Mouse (Mus musculus): ENCODE measurements around the gene Hectd4.
A peak's percentile ranks its signal among the peaks of the same experiment; 100 is the strongest.

Gene Hectd4

DNA sequence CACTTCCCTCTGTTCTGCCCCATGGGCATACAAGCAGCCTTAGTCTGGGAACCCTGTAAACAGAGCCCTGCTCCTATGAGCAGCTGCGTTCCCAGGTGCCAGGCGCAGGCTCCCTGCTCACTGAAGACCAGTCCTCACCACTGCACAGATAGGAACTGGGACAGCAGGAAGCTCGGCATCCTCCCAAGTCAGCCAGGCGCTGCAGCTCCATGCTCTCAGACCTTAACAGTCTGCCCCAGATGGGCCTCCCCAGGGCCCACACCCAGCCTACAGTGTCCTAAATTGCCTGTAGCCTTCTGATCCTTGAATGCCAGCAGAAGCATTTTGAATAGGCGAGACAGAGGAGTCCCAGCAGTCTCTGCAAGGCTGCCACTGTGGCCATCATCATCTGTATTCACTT is 141.7 kb downstream of the Hectd4 start:
- no peak for DNase-seq (ENCODE audit: low spot score)

DNA sequence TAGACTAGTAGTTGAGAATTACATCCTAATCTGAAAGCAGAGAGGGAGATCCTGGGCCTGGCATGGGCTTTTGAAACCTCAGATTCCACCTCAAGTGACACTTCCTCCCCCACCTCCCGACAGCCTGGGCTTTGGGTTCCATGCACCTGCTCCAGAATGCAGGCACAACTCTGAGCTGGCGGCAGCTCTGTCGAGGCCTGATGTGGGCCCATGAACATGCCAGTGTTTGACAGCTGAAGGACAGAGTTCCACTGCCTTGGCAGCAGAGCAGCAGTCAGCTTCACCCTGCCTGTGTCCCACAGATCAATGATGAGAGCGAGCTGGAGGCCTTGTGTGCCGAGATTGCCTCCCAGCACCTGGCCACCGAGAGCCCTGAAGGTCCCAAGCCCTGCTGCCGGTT is 143.4 kb downstream of the Hectd4 start:
- DNase-seq (ENCODE audit: low spot score), result no peak

DNA sequence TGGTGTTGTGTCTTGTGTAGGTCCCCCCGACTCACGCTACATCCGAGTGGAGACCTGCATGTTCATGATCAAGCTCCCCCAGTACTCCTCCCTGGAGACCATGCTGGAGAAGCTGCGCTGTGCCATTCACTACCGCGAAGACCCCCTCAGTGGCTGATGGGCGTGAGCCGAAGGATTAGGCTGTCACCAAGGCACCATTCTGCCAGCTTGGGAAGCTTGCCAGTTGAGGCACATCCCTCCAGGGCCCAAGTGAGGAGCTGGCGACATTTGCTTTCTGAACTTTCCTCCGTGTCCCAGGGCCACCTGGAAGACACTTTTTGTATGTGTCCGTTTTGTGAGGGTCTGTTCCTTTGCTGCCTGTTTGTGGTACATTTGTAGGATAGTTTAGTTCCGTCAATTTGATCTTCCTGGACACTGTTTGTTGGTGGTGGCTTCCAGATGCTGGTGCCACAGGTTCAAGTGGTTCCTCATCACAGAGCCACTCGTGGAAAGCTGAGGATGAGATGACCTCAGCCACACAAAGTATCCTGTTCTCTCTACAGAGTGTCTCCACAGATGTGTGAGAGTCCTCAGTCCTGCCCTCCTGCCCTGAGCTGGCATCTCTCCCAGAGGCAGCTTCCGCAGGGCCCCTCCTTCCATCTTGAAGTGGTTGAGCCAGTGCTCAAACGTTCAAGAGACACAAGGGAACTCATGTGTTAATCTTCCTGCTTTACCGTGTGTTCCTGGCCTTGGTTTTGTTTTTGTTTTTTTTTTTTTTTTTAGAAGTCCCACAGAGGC is 146.6 kb downstream of the Hectd4 start:
- DNase-seq (ENCODE audit: low spot score), result no peak

DNA sequence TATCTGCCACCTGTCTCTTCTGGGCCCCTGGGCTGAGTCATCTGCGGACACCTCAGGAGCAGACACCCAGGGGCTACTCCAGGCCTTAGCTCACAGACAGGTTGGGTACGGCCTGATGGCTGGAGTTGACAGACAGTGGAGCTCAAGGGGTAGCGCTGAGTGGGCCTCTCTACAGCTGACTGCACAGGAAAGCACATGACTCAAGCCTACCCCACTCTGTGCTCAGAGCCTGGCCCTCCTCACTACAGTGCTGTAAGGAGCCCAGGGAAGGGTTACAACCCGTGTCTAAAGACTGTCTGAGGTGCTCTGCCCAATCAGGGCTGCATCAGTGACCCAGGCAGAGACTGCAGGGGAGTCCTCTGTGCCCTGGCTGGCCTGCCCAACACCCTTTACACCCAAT is 147.2 kb downstream of the Hectd4 start:
- DNase-seq (ENCODE audit: low spot score), result no peak

DNA sequence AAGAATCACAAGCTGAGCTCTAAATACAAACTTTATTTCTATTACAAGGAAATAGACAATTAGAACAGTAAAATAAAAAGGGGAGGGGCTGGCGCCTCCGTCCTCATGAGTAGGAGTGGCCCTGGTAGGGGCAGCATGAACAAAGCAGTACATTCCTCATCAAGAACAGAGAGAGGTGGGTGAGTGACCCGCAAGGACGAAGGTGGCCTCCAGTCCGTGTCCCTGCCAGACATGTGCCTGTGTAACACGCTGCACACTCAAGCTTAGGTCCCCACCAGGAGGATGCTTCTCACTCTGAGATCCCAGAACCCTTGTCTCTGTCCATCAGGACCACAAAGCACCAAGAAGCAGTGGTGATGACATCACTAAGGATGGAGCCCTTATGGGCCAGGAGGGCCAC is 151.7 kb downstream of the Hectd4 start:
- DNase-seq (ENCODE audit: low spot score), result no peak

DNA sequence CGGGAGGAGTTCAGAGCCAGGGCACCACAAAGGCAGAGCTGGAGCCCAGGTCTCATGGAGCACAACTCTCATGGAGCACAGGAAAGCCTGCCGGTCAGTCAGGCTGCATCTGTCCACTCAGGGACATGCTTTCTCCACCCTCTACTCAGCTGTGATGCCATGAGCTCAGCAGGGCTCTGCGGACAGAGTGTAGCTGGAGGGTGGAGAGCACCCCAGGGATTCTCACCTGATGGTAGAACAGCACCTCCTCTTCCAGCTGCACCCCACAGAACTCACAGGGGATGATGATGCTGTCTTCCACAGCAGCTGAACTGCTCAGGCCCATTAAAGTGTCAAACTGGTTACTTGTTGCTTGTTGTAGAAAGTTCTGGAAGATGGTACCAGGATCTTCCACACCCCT is 154.8 kb downstream of the Hectd4 start:
- DNase-seq (ENCODE audit: low spot score), result no peak

DNA sequence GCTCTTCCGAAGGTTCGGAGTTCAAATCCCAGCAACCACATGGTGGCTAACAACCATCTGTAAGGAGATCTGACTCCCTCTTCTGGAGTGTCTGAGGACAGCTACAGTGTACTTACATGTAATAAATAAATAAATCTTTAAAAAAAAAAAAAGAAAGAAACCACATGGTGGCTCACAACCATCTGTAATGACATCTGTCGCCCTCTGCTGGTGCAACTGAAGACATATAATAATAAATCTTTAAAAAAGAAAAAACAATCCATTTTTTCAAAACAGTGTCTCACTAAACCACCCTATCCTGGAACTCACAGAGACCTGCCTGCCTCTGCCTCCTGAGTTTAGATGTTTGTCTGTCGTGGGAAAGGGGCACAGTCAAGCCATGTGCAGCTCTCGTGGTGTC is 157.0 kb downstream of the Hectd4 start:
- peak; percentile 46 for DNase-seq (ENCODE audit: low spot score)

DNA sequence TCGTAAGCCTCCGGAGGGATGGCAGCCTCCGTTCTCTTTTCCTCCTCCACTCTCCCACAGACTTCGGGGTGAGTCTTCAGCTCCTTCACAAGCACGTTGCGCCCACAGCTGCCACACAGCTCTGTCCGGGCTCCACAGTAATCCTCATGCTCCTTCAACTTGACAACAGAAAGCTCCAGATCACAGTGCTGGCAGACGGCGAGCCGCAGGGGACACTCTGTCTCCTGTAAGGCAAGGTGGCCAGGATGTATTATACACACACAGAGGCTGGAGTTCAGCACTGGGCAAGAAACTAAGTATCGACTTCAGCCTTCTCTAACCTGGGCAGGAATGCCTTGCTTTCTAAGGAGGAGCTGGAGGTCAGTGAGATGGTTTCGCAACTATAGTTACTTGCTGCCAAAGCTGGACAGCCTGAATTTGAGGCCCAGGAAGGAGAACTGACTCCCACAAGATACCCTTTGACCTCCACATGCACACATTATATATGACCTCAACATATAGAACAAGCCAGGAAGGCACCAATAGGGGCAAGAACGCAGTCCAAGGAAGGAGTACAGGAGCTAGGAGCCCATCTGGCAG is 158.7 kb downstream of the Hectd4 start:
- no peak for DNase-seq (ENCODE audit: low spot score)

DNA sequence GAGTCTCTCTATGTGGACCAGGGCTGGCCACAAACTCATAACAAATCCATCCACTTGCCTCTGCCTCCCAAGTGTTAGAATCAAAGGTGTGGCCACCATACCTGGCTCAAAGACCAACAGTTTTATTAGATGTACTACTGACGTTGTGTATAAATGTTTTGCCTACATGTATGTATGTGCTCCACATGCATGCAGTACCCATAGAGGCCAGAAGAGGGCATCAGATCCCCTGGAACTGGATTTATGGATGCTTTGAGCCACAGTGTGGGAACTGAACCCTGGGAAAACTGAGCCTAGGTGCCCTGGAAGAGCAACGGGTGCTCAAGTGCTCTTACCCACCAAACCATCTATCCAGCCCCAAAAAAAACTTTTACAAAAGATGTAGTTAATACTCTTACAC is 160.7 kb downstream of the Hectd4 start:
- DNase-seq (ENCODE audit: low spot score), result no peak

DNA sequence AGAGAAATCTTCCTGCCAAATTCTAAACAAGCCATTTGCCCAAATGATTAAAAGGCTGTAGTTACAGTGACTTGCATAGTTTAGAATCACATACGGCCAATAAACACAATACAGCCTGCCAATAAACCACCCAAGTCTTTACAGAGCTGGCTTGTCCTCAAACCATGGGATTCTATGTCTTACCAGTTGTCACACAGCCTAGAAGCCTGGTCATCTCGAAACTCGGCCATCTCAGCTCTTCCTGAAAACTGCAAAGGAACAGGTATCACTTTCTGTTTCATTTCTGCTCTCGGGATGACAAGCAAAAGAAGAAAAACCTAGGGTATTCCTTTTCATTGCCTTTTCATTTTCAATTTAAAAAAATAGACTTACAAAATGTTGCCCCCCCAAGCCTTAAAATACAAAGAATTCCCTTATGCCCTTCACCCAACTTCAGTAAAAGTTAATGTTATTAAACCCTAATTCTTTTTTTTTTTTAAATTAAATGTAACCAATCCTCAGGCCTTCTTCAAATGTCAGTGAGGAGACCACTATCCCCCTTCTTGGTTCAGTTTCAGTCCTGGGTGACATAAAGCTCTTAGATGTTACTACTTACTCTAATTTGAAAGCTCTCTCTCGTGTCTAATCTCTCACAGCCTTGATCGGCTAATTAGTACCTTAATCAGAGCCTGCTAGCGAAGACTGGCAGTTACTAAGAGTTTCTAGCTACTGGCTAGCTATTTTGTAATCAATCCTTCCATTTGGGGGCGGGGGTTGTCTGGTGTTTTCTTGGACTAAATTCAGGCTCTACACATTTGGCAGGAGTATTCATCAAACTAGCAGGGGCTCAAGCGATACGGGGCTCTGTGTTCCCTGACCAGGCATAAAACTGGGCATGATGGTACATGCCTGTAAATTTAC is 164.1 kb downstream of the Hectd4 start:
- DNase-seq (ENCODE audit: low spot score), result peak; percentile 41

DNA sequence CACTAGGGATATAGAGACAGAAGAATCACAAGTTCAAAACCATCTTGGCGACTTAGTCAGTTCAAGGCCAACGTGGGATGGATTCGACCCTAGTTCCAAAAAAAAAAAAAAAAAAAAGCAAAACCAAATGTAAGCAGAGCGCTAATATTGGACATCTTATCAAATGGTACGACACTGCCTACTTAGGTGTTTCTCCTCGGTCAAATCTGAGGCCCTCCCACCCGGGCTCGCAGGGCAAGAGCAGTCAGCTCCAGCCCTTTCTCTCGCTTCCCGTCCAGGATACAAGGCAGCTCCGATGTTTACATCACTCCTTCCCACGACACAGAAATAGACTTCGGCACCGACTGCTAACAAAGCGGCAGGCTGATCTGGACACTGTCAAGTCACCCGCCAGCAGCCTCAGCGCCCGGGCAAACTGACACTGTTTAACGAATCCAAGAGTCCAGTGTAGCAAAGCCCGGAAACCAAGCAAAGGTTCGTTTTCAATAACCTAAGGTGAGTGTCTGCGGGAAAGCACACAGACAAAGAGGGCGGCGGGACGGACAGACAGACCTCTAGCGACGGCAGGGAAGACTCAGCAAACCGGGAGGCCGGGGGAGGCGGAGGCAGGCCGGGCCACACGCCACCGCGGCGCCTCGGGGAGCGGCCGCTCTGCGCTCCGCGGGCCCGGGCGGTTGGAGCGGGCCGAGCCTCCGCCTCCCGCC is 164.9 kb downstream of the Hectd4 start:
- DNase-seq (ENCODE audit: low spot score), result peak; percentile 84

DNA sequence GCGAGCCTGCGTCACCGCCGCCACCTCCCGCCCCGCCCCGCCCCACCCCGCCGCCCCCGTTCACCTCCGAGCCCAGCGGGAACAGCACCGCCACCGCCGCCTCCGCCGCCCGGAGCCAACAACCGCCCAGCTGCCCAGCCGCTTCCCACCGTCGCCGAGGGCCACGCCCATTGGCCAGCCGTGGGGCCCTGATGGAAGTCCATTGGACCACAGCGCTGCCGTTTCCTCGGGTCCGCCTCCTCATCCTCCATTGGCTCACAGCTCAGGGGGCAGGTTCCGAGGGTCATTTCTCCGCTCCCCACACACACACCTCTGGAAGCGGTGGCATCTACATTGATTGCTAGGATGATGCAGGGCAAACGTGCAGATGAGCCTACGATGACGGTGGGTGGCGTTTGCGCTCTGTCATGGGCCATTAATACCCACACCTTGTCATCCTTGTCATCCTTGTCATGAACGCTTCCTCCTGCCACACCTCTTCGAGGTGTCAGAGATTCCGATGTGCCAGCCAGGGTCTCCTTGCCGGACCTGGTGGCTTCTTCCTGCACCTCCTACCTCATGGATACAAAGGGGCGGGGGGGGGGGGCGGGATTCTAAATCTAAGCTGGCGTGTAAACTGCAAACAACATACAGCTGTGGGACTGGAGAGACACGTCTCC is 165.6 kb downstream of the Hectd4 start, which contains the start of gene Trafd1:
Trafd1 (minus strand) TSS at position 172 of the 659 bp plus-strand sequence.
- peak; percentile 96 for DNase-seq (ENCODE audit: low spot score)

DNA sequence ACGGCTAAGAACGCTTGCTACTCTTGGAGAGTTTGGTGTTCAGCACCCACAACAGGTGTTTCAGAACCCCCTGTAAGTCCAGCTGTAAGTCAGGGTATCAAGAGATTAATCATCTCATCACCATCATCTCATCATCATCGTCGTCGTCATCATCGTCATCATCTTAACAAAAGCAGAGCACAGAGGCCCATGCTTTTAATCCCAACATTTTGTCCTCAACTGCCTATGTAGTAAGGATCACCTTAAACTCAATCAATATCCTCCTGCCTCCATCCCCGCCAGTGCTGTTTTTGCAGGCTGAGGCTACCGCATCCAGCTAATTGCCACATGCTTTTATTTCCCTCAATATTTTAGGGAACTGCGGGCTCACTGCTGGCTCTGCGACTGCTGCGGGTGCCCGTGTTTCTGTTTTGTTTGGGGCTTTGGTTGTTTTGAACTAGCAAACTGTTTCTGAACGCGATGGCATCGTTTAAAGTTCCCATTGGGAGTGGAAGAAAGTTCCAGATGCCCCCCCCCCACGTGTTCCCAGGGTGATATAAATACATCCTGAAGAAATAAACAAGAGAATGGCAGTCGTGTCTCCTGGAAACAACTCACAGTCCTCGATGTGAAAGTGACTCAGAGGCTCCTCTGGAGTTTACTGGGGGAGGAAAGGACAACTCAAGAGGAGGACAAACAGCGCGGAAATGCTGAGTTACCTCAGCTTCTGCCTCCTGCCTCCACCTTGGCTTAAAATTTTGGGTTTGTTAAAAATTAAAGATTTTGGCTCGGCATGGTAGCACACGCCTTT is 166.3 kb downstream of the Hectd4 start:
- DNase-seq (ENCODE audit: low spot score), result peak; percentile 65

DNA sequence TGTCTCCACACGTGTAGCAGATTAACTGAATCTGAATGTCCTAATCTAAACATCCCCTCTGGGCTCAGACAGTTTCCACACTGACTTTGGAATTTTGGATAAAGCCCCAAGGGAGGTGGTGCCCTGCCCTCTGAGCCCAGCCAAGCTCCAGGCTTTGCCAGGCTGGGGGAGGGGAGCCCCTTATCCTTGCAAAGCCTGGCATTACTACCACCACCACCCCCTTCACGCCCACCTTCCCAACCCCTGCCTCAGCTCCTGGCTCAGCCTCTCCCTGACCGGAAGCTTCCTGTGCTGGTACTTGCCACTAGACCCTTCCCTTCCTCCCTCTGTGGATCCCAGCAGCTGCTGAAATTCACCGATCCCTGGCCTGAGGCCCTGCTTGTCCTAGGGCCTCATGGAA is 167.1 kb downstream of the Hectd4 start:
- DNase-seq (ENCODE audit: low spot score), result no peak

DNA sequence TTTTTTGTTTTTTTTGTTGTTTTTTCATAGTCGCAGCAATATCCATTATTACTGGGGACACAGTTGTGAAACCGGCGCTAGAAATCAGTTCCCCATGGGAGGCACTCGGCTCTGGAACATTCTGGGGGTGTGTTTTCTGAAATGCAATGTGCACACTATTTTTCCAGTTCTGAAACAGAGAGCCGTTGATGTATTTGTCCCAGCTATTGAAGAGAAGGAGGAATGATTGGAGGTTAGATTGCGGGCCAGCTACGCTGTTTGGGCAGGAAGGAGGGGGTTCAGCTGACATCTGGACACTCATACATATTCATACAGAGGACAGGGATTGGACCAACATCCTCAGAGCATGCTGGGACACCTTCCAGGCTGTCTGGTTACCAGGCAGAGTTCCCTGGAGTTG is 169.1 kb downstream of the Hectd4 start:
- no peak for DNase-seq (ENCODE audit: low spot score)

DNA sequence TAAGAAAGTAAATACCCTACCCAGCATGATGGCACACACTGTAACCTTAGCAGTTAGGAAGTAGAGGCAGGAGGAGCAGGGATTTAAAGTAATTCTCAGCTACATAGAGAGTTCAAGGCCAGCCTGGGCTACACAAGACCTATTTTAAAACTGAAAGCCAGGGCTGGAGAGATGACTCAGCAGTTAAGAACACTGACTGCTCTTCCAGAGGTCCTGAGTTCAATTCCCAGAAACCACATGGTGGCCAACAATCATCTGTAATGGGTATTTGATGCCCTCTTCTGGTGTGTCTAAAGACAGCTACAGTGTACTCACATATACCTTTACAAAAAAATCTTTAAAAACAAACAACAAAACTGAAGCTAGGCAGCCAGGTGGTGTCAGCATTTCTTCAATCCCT is 169.7 kb downstream of the Hectd4 start:
- no peak for DNase-seq (ENCODE audit: low spot score)

DNA sequence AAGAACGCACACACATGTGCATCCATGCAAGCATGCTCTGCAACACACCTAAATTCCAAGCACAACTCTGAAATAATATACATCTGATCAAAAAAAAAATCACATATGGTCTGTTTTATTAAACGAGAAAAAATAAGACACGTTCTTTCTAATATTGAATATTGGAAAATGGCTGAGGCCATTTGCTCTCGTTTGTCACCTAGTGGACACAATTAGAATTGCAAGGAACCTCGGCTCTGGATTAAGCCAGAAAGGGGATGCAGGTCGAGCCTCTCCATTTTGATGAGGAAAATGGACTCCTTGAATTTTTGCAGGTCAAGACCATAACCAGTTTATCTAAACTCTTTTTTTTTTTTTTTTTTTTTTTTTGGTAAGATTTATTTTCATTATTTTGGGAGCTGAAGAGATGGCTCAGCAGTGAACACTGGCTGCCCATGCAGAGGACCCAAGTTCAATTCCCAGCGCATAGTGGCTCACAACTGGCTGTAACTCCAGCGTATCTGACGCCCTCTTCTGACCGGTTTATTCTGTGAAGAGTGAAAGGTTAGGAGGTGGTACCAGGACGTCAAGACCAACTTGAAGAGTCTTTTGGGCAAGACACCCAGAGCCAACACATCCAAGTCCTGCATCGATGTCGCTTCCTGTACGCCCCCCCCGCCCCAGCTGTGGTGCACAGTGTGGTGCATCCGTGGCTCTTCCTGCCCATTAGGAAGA is 172.8 kb downstream of the Hectd4 start:
- peak; percentile 68 for DNase-seq (ENCODE audit: low spot score)

DNA sequence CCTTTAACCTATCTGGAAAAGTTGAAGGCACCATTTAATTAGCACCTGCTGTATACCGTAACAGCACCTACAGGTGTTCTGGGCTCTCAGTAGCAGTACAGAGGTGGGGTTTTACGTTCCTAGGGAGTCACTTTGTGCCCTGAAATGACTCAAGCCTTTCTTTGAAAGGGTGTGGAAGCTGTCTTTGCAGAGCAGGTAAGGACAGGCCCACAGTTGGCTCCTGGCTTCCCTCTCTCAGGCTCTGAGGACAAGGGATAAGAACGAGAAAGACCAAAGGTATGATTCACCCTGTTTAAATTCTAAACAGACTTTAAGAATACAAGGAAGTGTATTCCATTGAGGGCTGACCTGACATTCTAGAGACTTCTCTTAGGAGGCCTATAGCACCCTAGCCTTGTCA is 173.4 kb downstream of the Hectd4 start:
- no peak for DNase-seq (ENCODE audit: low spot score)

DNA sequence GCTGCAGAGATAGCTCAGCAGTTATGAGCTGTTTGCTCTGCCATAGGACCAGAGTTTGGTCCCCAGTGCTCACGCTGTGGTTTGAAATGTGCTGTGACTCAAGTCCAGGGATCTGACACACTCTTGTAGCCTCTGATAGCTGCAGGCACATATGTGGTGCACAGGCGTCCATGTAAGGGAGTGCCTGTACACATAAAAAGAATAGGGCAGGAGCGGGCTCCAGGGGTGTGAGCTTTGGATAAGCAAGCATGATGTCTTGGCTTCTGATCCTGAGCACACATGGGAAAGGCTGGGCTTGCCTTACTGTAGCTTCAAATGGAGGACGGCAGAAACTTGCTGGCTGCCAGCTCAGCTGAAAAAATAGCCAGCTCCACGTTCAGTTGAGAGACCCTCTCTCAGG is 175.6 kb downstream of the Hectd4 start:
- DNase-seq (ENCODE audit: low spot score), result no peak
